Mouse (Mus musculus) gastrocnemius, postnatal 25 days (tissue): ENCODE measurements around the gene Dgkg. TPM values are rescaled to one million over a fixed set of nuclear protein-coding genes. Genes with fewer than 3 reads are reported as not detected.

Experiments used
- DNase-seq: peaks from one replicate; pipeline ENCODE4 v3.0.0; 2022
- long read RNA-seq, 2 experiments: library from polyadenylated mRNA; stranded (forward); transcript quantifications; one replicate each; pipeline ENCODE4 v2.0.0; 2021
- total RNA-seq, 2 experiments: library from RNA; stranded (reverse); gene quantifications; 1 replicate in 1 of 2; 2 replicates in 1 of 2; pipeline ENCODE4 v1.2.3; 2021

The Dgkg gene
- total RNA-seq, result under 1 TPM; 0.59 to 0.69 TPM
- long read RNA-seq, experiment 1, partial matches to known transcripts, result 0 of 2 reads
- long read RNA-seq, experiment 1, other reads (novel, unspliced or antisense), result 2 of 2 reads
- long read RNA-seq, experiment 2, result 0 reads

GRCm38 (mm10) chr16:22656533-22657444, at the start of gene Dgkg:
Gene Dgkg, minus strand, starts transcription at chr16:22657221.
- peak; percentile 39 for DNase-seq

GRCm38 (mm10) chr16:22704946-22705345, 47.9 kb upstream of the Dgkg start:
- peak; percentile 22 for DNase-seq

GRCm38 (mm10) chr16:22704136-22704535, 47.1 kb upstream of the Dgkg start:
- no peak for DNase-seq

GRCm38 (mm10) chr16:22698846-22699760, 42.1 kb upstream of the Dgkg start:
- peak; percentile 56 for DNase-seq

GRCm38 (mm10) chr16:22698101-22698500, 41.1 kb upstream of the Dgkg start:
- DNase-seq, result no peak

GRCm38 (mm10) chr16:22689622-22690021, 32.6 kb upstream of the Dgkg start:
- no peak for DNase-seq

- DNase-seq, result no peak
Measured at GRCm38 (mm10) chr16:22687711-22688230, 30.8 kb upstream of the Dgkg start.

GRCm38 (mm10) chr16:22683605-22684004, 26.6 kb upstream of the Dgkg start:
- DNase-seq, result no peak

GRCm38 (mm10) chr16:22682727-22683126, 25.7 kb upstream of the Dgkg start:
- DNase-seq, result no peak

GRCm38 (mm10) chr16:22679641-22680040, 22.6 kb upstream of the Dgkg start:
- no peak for DNase-seq

GRCm38 (mm10) chr16:22674636-22675035, 17.6 kb upstream of the Dgkg start:
- DNase-seq, result no peak

- no peak for DNase-seq
Measured at GRCm38 (mm10) chr16:22674164-22674563, 17.1 kb upstream of the Dgkg start.

- DNase-seq, result no peak
Measured at GRCm38 (mm10) chr16:22664033-22664432, 7.0 kb upstream of the Dgkg start.

GRCm38 (mm10) chr16:22663136-22663535, 6.1 kb upstream of the Dgkg start:
- no peak for DNase-seq

GRCm38 (mm10) chr16:22661076-22661475, 4.1 kb upstream of the Dgkg start:
- peak; percentile 38 for DNase-seq

- no peak for DNase-seq
Measured at GRCm38 (mm10) chr16:22657874-22658789, 1.1 kb upstream of the Dgkg start.

GRCm38 (mm10) chr16:22655812-22656211, 1.2 kb downstream of the Dgkg start:
- DNase-seq, result no peak

- DNase-seq, result no peak
Measured at GRCm38 (mm10) chr16:22655223-22655622, 1.8 kb downstream of the Dgkg start.

GRCm38 (mm10) chr16:22654477-22654835, 2.6 kb downstream of the Dgkg start:
- no peak for DNase-seq

- DNase-seq, result no peak
Measured at GRCm38 (mm10) chr16:22653817-22654476, 3.1 kb downstream of the Dgkg start.

GRCm38 (mm10) chr16:22651244-22651643, 5.8 kb downstream of the Dgkg start:
- DNase-seq, result no peak
